Mouse (Mus musculus): Measurements from ENCODE around the gene Mapk11. TPM values are rescaled to one million over a fixed set of nuclear protein-coding genes. Genes with fewer than 3 reads are reported as not detected.

Gene Mapk11
- total RNA-seq, 2 experiments from 2014 or later: 21.6 to 25.8 TPM

DNA sequence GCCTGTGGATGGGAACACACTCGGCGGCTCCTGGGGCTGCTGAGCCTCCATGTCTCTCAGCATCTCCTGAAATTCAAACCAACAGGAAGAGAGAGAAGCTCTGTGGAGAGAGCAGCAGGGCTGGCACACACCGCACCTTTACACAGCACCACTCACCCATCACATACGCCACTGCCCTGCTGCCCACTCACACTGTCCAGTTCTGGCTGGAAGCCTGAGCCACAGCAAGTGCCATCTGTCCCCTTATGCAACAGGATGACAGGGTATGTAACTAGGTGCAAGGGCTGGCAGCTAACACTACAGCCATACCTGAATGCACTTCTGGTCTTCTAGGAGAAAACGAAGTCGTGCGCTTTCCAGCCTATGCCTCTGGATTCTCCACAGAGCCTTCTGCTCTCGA lies 45.0 kb downstream of the Mapk11 start:
- DNase-seq (ENCODE audit: low spot score in 2 of 2): no peak
- Histone ChIP-seq H3K4me3 (no peak overlapping the region), H3K27ac (no peak overlapping the region)
- TF ChIP-seq CTCF (conservative IDR thresholded peaks at IDR 0.05): no peak

DNA sequence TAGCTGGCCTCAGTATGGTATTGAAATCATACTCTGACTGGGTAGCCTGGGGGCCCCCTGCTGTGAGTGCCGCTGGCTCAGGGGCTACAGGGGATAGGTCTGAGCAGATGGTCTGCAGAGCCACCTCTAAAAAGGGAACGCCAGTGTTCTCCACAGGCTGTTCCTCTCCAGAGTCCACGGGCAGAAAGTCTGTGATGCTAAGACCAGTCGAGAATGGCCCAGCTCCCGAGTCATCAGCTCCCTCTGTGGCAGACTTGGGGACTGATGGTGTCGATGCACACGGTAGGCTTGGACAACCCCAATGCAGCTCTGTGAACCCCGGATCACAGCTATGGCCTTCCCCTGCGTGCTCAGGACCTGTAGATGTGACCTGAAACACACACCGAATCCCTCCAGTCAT lies 45.5 kb downstream of the Mapk11 start:
- DNase-seq (ENCODE audit: low spot score in 2 of 2): no peak
- Histone ChIP-seq H3K27ac (no peak overlapping the region), H3K4me3 (no peak overlapping the region)
- TF ChIP-seq CTCF (conservative IDR thresholded peaks at IDR 0.05): peak; percentile 29

DNA sequence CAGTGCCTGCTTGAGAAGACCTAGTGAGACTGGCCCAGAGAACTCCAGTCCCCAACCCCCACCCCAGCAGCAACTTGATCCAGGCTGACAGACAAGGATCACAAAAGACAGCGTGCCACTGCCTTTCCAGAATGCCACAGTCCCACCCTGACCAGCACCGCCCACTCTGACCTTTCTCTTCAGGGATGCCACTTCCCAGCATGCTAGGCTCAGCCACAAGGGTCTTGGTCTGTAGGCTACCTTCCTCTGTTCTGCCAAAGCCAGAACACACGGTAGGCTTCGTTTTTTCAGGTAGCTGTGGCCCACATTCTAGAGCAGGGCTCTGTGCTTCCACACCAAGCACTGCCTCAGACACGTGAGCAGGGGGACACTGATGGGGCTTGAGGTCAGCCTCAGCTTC lies 46.8 kb downstream of the Mapk11 start:
- H3K27ac ChIP-seq: no peak overlapping the region
- H3K4me3 ChIP-seq: no peak overlapping the region
- DNase-seq (ENCODE audit: low spot score in 2 of 2): no peak
- no peak for TF ChIP-seq CTCF (conservative IDR thresholded peaks at IDR 0.05)

DNA sequence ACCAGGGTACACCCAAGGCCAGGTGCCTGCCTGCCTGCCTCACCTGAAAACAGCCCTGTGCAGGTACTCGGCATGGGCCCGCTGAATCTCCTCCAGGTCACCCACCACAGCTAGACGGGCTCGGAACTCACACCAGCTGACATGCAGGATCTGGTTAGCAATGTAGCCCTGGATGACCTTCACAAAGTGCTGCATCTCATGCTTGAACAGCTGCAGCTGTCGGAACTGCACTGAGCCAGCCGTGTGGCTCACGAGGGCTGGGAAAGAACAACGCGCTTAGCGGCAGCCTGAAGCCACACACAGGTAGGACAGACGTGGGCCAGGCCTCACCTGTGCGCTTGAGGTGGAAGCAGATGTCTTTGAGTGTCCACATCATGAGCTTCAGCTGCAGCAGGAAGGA lies 48.6 kb downstream of the Mapk11 start:
- no peak for DNase-seq (ENCODE audit: low spot score in 2 of 2)
- no peak overlapping the region for H3K4me3 ChIP-seq
- no peak overlapping the region for H3K27ac ChIP-seq
- no peak for TF ChIP-seq CTCF (conservative IDR thresholded peaks at IDR 0.05)

DNA sequence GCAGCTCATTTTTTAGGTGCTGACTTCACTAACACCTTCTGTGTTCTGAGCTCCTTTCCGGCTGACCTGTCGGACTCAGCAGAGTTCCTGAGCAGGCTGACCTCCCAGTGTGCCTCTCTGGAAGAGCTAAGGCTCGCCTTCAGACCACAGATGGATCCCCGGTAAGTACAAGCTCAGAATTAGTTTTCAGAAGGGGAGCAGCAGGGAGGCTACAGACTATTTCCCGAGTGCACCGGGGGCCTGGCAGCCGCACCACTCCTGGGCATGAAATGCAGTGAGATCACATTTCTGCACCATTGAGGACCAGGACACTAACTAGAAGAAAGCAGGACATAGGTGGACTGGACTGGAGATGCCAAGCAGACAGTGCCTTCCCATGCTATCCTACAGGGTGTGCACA lies 50.8 kb downstream of the Mapk11 start:
- Histone ChIP-seq H3K4me3 (no peak overlapping the region), H3K27ac (no peak overlapping the region)
- no peak for TF ChIP-seq CTCF (conservative IDR thresholded peaks at IDR 0.05)
- DNase-seq (ENCODE audit: low spot score in 2 of 2): no peak

DNA sequence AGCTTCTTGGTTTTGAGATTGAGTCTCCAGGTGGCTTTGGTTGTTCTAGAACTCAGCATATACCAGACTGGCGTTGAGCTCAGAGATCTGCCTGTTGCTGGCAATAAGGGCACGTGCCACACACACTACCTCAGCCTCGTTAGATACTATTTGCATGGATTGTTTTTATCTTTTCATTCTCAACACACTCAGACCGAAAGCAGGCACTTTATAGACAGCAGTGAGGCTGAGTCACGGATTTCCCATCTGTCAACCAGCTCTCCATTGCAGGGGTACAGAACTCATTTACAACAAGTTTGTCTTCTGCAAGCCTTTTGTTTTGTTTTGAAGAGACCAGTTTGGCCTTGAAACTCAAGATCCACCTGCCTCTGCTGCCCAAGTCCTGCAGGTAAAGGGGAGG lies 52.0 kb downstream of the Mapk11 start:
- peak overlapping the region; percentile 32; the same call in 1 of the 2 replicates for H3K27ac ChIP-seq
- no peak overlapping the region for H3K4me3 ChIP-seq
- DNase-seq (ENCODE audit: low spot score in 2 of 2): peak in 1 of 2 experiments; percentile 66
- no peak for TF ChIP-seq CTCF (conservative IDR thresholded peaks at IDR 0.05)

Small RNA genes within 50 kb of the gene (microRNA-seq; reads per million reads assigned to microRNA genes)
- gene Mir6958: 1.9 to 3.9 reads per million in 2 experiments
- 0.55 to 0.64 reads per million in 2 experiments for gene Mir7118

Other genes starting within 250 kb of the Mapk11 start
- 1 to 10 TPM; 1.5 to 2.0 TPM for gene Ttll8, start 195.2 kb downstream of the Mapk11 start, total RNA-seq (2021)
- 100 to 1,000 TPM; 114 to 116 TPM for gene Mlc1, start 170.6 kb downstream of the Mapk11 start, total RNA-seq (2021)
- gene Mov10l1, start 166.7 kb downstream of the Mapk11 start, total RNA-seq (2021): not detected
- 100 to 1,000 TPM; 159 to 177 TPM for gene Panx2, start 89.9 kb downstream of the Mapk11 start, total RNA-seq (2021)
- gene Trabd, start 74.5 kb downstream of the Mapk11 start, total RNA-seq (2021): 10 to 100 TPM; 21.4 to 24.2 TPM
- 10 to 100 TPM; 21.2 to 22.0 TPM for gene Selenoo, start 60.5 kb downstream of the Mapk11 start, total RNA-seq (2021)
- 10 to 100 TPM; 31.0 to 31.5 TPM for gene Tubgcp6, start 26.5 kb downstream of the Mapk11 start, total RNA-seq (2021)
- 10 to 100 TPM; 16.3 to 17.9 TPM for gene Hdac10, start 20.9 kb downstream of the Mapk11 start, total RNA-seq (2021)
- 1 to 10 TPM; 4.4 to 5.6 TPM for gene Mapk12, start 8.9 kb downstream of the Mapk11 start, total RNA-seq (2021)
- 10 to 100 TPM; 49.7 to 59.1 TPM for gene Plxnb2, start 31.2 kb upstream of the Mapk11 start, total RNA-seq (2021)
- gene Dennd6b, start 46.9 kb upstream of the Mapk11 start, total RNA-seq (2021): 10 to 100 TPM; 39.6 to 41.5 TPM
- 100 to 1,000 TPM; 170 to 172 TPM for gene Ppp6r2, start 61.9 kb upstream of the Mapk11 start, total RNA-seq (2021)
- gene Sbf1, start 165.7 kb upstream of the Mapk11 start, total RNA-seq (2021): 100 to 1,000 TPM; 356 to 361 TPM
- gene Adm2, start 173.1 kb upstream of the Mapk11 start, total RNA-seq (2021): not detected
- gene Miox, start 184.8 kb upstream of the Mapk11 start, total RNA-seq (2021): not detected
- gene Lmf2, start 206.0 kb upstream of the Mapk11 start, total RNA-seq (2021): 10 to 100 TPM; 14.8 to 20.0 TPM
- gene Ncaph2, start 206.1 kb upstream of the Mapk11 start, total RNA-seq (2021): 100 to 1,000 TPM in 1 of 2 experiments, 10 to 100 TPM in 1; 97.6 to 101 TPM
- 10 to 100 TPM; 28.7 to 33.3 TPM for gene Sco2, start 224.2 kb upstream of the Mapk11 start, total RNA-seq (2021)
- gene Tymp, start 227.4 kb upstream of the Mapk11 start, total RNA-seq (2021): 1 to 10 TPM; 1.3 TPM
- 1 to 10 TPM; 1.9 to 2.9 TPM for gene Odf3b, start 229.7 kb upstream of the Mapk11 start, total RNA-seq (2021)
- gene Klhdc7b, start 235.3 kb upstream of the Mapk11 start, total RNA-seq (2021): under 1 TPM; 0.59 to 0.71 TPM